22 mouse cellular contexts compared by ENCODE assay signal in the genomic region with DNA sequence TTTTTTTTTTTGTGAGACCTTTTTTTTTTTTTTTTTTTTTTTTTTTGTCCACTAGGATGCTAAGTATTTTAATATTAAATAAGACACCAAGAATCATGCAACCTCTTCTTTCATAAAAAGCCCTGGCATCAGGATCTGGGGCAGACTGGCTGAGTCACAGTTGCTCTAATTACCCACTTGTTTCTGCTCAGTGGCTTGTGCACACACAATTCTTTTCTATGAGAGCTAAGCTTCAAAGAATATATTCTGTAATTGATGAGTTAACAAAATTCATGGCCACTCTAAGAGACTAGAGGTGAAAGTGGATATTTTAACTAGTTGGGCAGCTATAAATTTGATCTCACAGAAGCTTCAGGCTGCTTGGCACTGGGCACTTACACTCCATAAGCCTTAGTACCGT.
"Had no signal": no experiment of that assay in that cellular context is flagged by ENCODE, and none has a peak within 500 bp of the region (broad histone marks: within the 10 kb centered on the region; RNA-seq: fewer than 3 reads in every experiment).

No protein-coding gene starts in this region.

- H3K27ac ChIP-seq: liver, embryonic 13.5 days; liver, embryonic 15.5 days; lung, embryonic 15.5 days; midbrain, embryonic 10.5 days; midbrain, embryonic 12.5 days; neural tube, embryonic 13.5 days; neural tube, embryonic 15.5 days; stomach, embryonic 15.5 days; stomach, postnatal 0 days had no signal

- H3K4me3 ChIP-seq: liver, embryonic 13.5 days; liver, embryonic 15.5 days; lung, embryonic 15.5 days; midbrain, embryonic 10.5 days; midbrain, embryonic 12.5 days; myocyte; neural tube, embryonic 13.5 days; neural tube, embryonic 15.5 days; stomach, embryonic 15.5 days had no signal

- DNase-seq: liver, embryonic 13.5 days; liver, postnatal 0 days; lung, adult 2 months; lung, postnatal 14 days; lung, postnatal 4 days; midbrain, embryonic 14.5 days; right cerebral cortex, adult 18-20 months; right cerebral cortex, postnatal 25 days; right cerebral cortex, postnatal 4 days; spleen, adult 18-20 months; thymus, adult 2 months; thymus, postnatal 25 days; thymus, postnatal 4 days had no signal
